Mouse (Mus musculus) midbrain, embryonic 11.5 days (tissue): ENCODE results near the gene Greb1. TPM values are rescaled to one million over a fixed set of nuclear protein-coding genes. Genes with fewer than 3 reads are reported as not detected.

Source experiments
- ATAC-seq: fragments of 200-750 bp; cut with Nextera tagmentation; 2 replicates; pipeline ENCODE4 v1.8.0; 2017; ENCODE audit warnings: moderate TSS enrichment, moderate library complexity; ENCODE audit not compliant: low FRiP score
- DNase-seq: peaks from one replicate; pipeline ENCODE4 v3.0.0; 2015; ENCODE audit warnings: low spot score; ENCODE audit errors: missing footprints
- H3K27ac ChIP-seq: fragments of 300-500 bp; sonication (generic); 2 replicates; pipeline ENCODE4 v1.5.1; 2014; ENCODE audit warnings: low read depth, low read length
- H3K27me3 ChIP-seq: fragments of 300-500 bp; sonication (generic); 2 replicates; pipeline ENCODE4 v1.6.1; 2014; ENCODE audit warnings: mild to moderate bottlenecking, low read length, moderate library complexity, mixed read lengths; ENCODE audit not compliant: control insufficient read depth, insufficient read depth
- H3K36me3 ChIP-seq: fragments of 300-500 bp; sonication (generic); 2 replicates; pipeline ENCODE4 v1.6.1; 2014; ENCODE audit warnings: mild to moderate bottlenecking, low read length, moderate library complexity, mixed read lengths; ENCODE audit not compliant: control insufficient read depth, insufficient read depth
- H3K4me1 ChIP-seq: fragments of 300-500 bp; sonication (generic); 2 replicates; pipeline ENCODE4 v1.6.1; 2014; ENCODE audit warnings: low read length; ENCODE audit not compliant: control insufficient read depth, insufficient read depth
- H3K4me2 ChIP-seq: fragments of 300-500 bp; sonication (generic); 2 replicates; pipeline ENCODE4 v1.6.1; 2014; ENCODE audit warnings: mild to moderate bottlenecking, moderate library complexity
- H3K4me3 ChIP-seq: fragments of 300-500 bp; sonication (generic); 2 replicates; pipeline ENCODE4 v1.5.1; 2014; ENCODE audit warnings: low read depth, low read length
- H3K9ac ChIP-seq: fragments of 300-500 bp; sonication (generic); 2 replicates; pipeline ENCODE4 v1.6.1; 2014; ENCODE audit warnings: low read length
- H3K9me3 ChIP-seq: fragments of 300-500 bp; sonication (generic); 2 replicates; pipeline ENCODE4 v1.6.1; 2016; ENCODE audit warnings: low read length; ENCODE audit not compliant: control insufficient read depth
- WGBS: fragments of 180-500 bp; shearing (Covaris S2); extraction: QIAGEN DNeasy Blood & Tissue Kit; methylation state at CpG from one replicate; pipeline ENCODE4 v1.1.7; 2014; 5-methylcytosine and 5-hydroxymethylcytosine counted together
- polyA plus RNA-seq: library from polyadenylated mRNA; unstranded; fragments of >200 nt; fragmentation: Nextera tagmentation; extraction: Ambion mirVana; gene quantifications from 2 replicates; pipeline ENCODE4 v1.2.1, GENCODE M21; 2014

Greb1 gene
- polyA plus RNA-seq, 1 experiment from 2014 or later = 15.4 TPM

GRCm38 (mm10) chr12:16834701-16835100, 34.0 kb upstream of the Greb1 start:
- ATAC-seq = no peak
- Histone ChIP-seq H3K9me3 (no peaks in the 10 kb centered on the region), H3K4me1 (no peaks in the 10 kb centered on the region), H3K27me3 (no peaks in the 10 kb centered on the region), H3K9ac (no peak overlapping the region), H3K27ac (no peak overlapping the region), H3K4me2 (no peak overlapping the region), H3K4me3 (no peak overlapping the region), H3K36me3 (no peaks in the 10 kb centered on the region)
- no peak for DNase-seq
- 77% methylated on average over 11 of the region's 11 CpGs for WGBS

DNA sequence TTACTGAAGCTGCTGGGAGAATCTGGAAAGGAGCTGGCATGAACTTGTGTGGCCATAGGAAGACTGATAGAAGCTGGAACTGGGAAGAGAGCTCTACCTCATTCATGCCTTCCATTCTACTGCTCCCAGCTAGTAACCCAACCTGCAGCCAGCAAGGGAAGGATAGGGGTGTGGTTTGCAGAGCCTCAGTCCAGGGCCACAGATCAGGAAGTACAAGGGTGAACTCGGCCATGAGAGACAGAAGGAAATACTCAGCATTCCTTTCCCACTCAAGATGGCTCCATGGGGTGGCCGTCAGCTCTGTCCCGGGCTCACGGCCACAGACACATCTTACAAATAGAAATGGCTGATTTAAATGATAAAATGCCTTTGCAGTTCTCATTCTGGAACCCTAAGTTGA, 30.4 kb upstream of the Greb1 start:
- H3K27me3 ChIP-seq = no peaks in the 10 kb centered on the region
- no peak overlapping the region for H3K4me2 ChIP-seq
- ATAC-seq (no peak), DNase-seq (no peak)
- H3K27ac ChIP-seq = no peak overlapping the region
- no peaks in the 10 kb centered on the region; the same call in 1 of the 2 replicates for H3K36me3 ChIP-seq
- no peak overlapping the region for H3K9ac ChIP-seq
- H3K9me3 ChIP-seq = no peaks in the 10 kb centered on the region
- 72% methylated on average over 4 of the region's 4 CpGs for WGBS
- H3K4me3 ChIP-seq = no peak overlapping the region
- H3K4me1 ChIP-seq = no peaks in the 10 kb centered on the region

- peaks cover 3% of the 10 kb centered on the region for H3K36me3 ChIP-seq
- no peaks in the 10 kb centered on the region for H3K9me3 ChIP-seq
- H3K27ac ChIP-seq = no peak overlapping the region
- no peak for ATAC-seq
- no peak for DNase-seq
- no peaks in the 10 kb centered on the region for H3K4me1 ChIP-seq
- no peak overlapping the region for H3K4me2 ChIP-seq
- no peak overlapping the region for H3K9ac ChIP-seq
- no peaks in the 10 kb centered on the region for H3K27me3 ChIP-seq
- WGBS = 81% methylated on average over 2 of the region's 2 CpGs
- H3K4me3 ChIP-seq = no peak overlapping the region
Observed at GRCm38 (mm10) chr12:16829785-16830184, 29.1 kb upstream of the Greb1 start.

GRCm38 (mm10) chr12:16828505-16828904, 27.8 kb upstream of the Greb1 start:
- H3K27ac ChIP-seq = no peak overlapping the region
- peaks cover 6% of the 10 kb centered on the region for H3K36me3 ChIP-seq
- no peaks in the 10 kb centered on the region for H3K9me3 ChIP-seq
- no peak overlapping the region for H3K9ac ChIP-seq
- H3K27me3 ChIP-seq = no peaks in the 10 kb centered on the region
- no peak for ATAC-seq
- H3K4me2 ChIP-seq = no peak overlapping the region
- DNase-seq = no peak
- H3K4me1 ChIP-seq = no peaks in the 10 kb centered on the region
- 92% methylated on average over 6 of the region's 6 CpGs for WGBS
- no peak overlapping the region for H3K4me3 ChIP-seq

- Histone ChIP-seq H3K27me3 (no peaks in the 10 kb centered on the region), H3K4me1 (peaks cover 8% of the 10 kb centered on the region; the same call in 1 of the 2 replicates), H3K9ac (no peak overlapping the region), H3K9me3 (no peaks in the 10 kb centered on the region), H3K27ac (no peak overlapping the region), H3K36me3 (peaks cover 19% of the 10 kb centered on the region), H3K4me2 (no peak overlapping the region), H3K4me3 (no peak overlapping the region)
- 100% methylated on average over 1 of the region's 1 CpGs for WGBS
- ATAC-seq (no peak), DNase-seq (no peak)
Observed at GRCm38 (mm10) chr12:16823701-16824100, 23.0 kb upstream of the Greb1 start.

DNA sequence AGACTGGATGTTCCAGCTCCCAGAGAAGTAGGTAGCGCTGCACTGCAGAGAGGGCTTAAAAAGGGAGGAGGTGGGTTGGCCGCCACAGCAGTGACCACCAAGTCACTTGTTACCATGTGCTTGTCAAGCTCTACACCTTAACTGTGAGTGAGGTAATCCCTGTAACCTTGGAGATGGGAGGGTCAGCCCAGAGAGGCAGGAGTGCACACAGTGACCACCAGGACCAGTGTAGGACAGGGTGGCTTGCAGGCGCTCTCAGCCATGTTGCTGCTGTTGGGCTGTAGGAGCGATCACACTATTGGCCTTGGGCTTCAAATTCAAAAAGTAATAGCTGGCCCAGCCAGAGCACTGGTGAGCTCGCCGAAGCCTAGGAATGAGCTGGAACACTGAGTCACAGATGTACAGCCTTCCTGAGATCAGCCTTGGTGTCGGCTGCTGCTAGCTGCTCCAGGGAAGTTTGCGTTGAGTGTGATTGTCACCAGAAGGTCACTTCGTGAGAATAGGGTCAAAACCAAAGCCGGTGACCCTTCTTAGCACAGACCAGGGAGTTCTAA, 21.6 kb upstream of the Greb1 start:
- no peak overlapping the region for H3K9ac ChIP-seq
- DNase-seq (no peak), ATAC-seq (no peak)
- no peaks in the 10 kb centered on the region for H3K27me3 ChIP-seq
- no peak overlapping the region for H3K4me3 ChIP-seq
- peaks cover 13% of the 10 kb centered on the region; the same call in 1 of the 2 replicates for H3K4me1 ChIP-seq
- no peak overlapping the region for H3K27ac ChIP-seq
- no peaks in the 10 kb centered on the region for H3K9me3 ChIP-seq
- 91% methylated on average over 10 of the region's 10 CpGs for WGBS
- peaks cover 20% of the 10 kb centered on the region for H3K36me3 ChIP-seq
- no peak overlapping the region for H3K4me2 ChIP-seq

- DNase-seq (no peak), ATAC-seq (0 out of 2 replicates have a peak, but pooled peaks have one; percentile 20)
- Histone ChIP-seq H3K4me3 (no peak overlapping the region), H3K9me3 (no peaks in the 10 kb centered on the region), H3K9ac (no peak overlapping the region), H3K27ac (peak overlapping the region; percentile 3; the same call in 1 of the 2 replicates), H3K27me3 (no peaks in the 10 kb centered on the region), H3K36me3 (peaks cover 24% of the 10 kb centered on the region), H3K4me2 (no peak overlapping the region), H3K4me1 (peaks cover 13% of the 10 kb centered on the region; the same call in 1 of the 2 replicates)
- WGBS = 68% methylated on average over 7 of the region's 7 CpGs
Observed at GRCm38 (mm10) chr12:16820761-16821160, 20.1 kb upstream of the Greb1 start.

DNA sequence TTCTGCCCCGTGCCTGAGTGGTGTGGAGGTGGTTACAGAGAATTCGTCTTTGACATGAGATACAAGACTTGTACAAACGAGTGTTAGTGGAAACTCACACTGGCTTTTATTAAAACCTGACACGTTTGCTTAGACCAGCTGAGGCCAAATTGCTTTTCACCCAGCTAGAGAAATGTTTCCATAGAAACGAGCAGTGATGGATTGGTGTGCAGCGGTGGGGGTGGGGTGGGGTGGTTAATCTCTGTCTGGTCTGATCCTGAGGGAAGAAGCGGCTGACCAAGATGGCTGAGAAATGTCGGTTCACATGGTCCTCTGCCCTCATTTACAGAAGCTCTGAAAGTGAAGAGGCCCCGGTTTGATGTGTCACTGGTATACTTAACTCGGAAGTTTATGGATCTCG, 17.8 kb upstream of the Greb1 start:
- Histone ChIP-seq H3K4me1 (peaks cover 13% of the 10 kb centered on the region; the same call in 1 of the 2 replicates), H3K9me3 (no peaks in the 10 kb centered on the region), H3K36me3 (peaks cover 18% of the 10 kb centered on the region; the same call in 1 of the 2 replicates), H3K27me3 (no peaks in the 10 kb centered on the region), H3K9ac (no peak overlapping the region), H3K4me2 (no peak overlapping the region), H3K27ac (peak overlapping the region; percentile 40), H3K4me3 (no peak overlapping the region)
- peak; percentile 77 for ATAC-seq
- WGBS = 34% methylated on average over 11 of the region's 11 CpGs
- DNase-seq = no peak

DNA sequence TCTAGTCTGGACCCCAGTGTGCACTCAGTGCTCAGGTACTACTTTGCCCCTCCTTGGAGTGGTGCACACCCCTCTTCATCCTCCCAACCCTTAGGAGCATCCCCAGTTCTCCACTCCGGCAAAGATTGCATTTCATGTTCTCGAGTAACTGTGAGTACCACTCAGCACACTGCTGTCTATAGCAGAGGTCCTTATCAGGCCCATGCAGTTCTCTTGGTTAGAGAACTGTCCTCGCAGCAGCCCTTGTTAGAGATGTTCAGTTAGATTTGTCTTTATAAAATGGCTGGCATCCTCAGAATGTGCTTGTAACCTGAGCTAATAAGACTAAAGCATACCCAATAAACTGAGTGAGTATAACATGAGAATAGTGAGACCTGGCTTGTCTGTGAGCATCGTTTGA, 16.5 kb upstream of the Greb1 start:
- Histone ChIP-seq H3K9ac (no peak overlapping the region), H3K27ac (no peak overlapping the region), H3K27me3 (no peaks in the 10 kb centered on the region), H3K4me2 (no peak overlapping the region), H3K4me3 (no peak overlapping the region), H3K4me1 (peaks cover 14% of the 10 kb centered on the region; the same call in 1 of the 2 replicates), H3K36me3 (peaks cover 14% of the 10 kb centered on the region; the same call in 1 of the 2 replicates), H3K9me3 (no peaks in the 10 kb centered on the region)
- ATAC-seq = no peak
- WGBS = 91% methylated on average over 4 of the region's 4 CpGs
- DNase-seq = no peak
